Mouse (Mus musculus) thymus, adult 2 months (tissue): Measurements from ENCODE around the gene Sf3a1.

Experiments used
- CTCF ChIP-seq: fragments of 200-500 bp; IDR thresholded peaks from 2 replicates; pipeline ENCODE4 v1.5.1; 2012; ENCODE audit warnings: mild to moderate bottlenecking, control low read depth, low read length, moderate library complexity, borderline replicate concordance; ENCODE audit not compliant: control insufficient read depth, poor library complexity, insufficient read depth; ENCODE audit errors: extremely low read depth
- POLR2A ChIP-seq: fragments of 200-500 bp; IDR thresholded peaks from 2 replicates; pipeline ENCODE4 v1.6.1; 2012; ENCODE audit warnings: mild to moderate bottlenecking, low read length, control low read depth, moderate library complexity; ENCODE audit not compliant: control insufficient read depth, poor library complexity, insufficient read depth; ENCODE audit errors: extremely low read depth

- no peak for TF ChIP-seq CTCF
- no peak for TF ChIP-seq POLR2A
Observed at GRCm38 (mm10) chr11:4142352-4142751, 17.8 kb upstream of the Sf3a1 start.
